Mouse (Mus musculus) intestine, embryonic 14.5 days (tissue): ENCODE measurements at regions not wholly inside any gene's neighbourhood (a gene's known extent, or its start where the extent isn't known, plus 50 kb on each side); places are given as distances from the start of the nearest gene placed in this dataset.

Experiments used
- ATAC-seq: fragments of 200-750 bp; cut with Nextera tagmentation; replicated peaks from 2 replicates; pipeline ENCODE4 v1.8.0; 2017; ENCODE audit warnings: low read depth, moderate number of reproducible peaks, moderate TSS enrichment, moderate library complexity; ENCODE audit not compliant: low FRiP score, low TSS enrichment
- DNase-seq: peaks from one replicate; pipeline ENCODE4 v3.0.0-alpha.2; 2018; ENCODE audit warnings: low spot score
- H3K27ac ChIP-seq: fragments of 300-500 bp; sonication (generic); 2 replicates; pipeline ENCODE4 v1.5.1; 2014; ENCODE audit warnings: low read depth, mild to moderate bottlenecking, control low read depth
- H3K27me3 ChIP-seq: fragments of 300-500 bp; sonication (generic); replicated peaks from 2 replicates; pipeline ENCODE4 v1.6.1; 2014; ENCODE audit warnings: low read length, control low read depth; ENCODE audit not compliant: control insufficient read depth, insufficient read depth
- H3K36me3 ChIP-seq: fragments of 300-500 bp; sonication (generic); 2 replicates; pipeline ENCODE4 v1.6.1; 2014; ENCODE audit warnings: low read length, control low read depth; ENCODE audit not compliant: control insufficient read depth, insufficient read depth
- H3K4me1 ChIP-seq: fragments of 300-500 bp; sonication (generic); replicated peaks from 2 replicates; pipeline ENCODE4 v1.6.1; 2014; ENCODE audit warnings: low read length, control low read depth, mixed read lengths; ENCODE audit not compliant: control insufficient read depth, insufficient read depth
- H3K4me2 ChIP-seq: fragments of 300-500 bp; sonication (generic); 2 replicates; pipeline ENCODE4 v1.6.1; 2014; ENCODE audit warnings: low read length
- H3K4me3 ChIP-seq: fragments of 300-500 bp; sonication (generic); 2 replicates; pipeline ENCODE4 v1.5.1; 2014; ENCODE audit warnings: low read depth, low read length, control low read depth, mixed read lengths
- H3K9ac ChIP-seq: fragments of 300-500 bp; sonication (generic); 2 replicates; pipeline ENCODE4 v1.6.1; 2014; ENCODE audit warnings: mild to moderate bottlenecking, low read length
- H3K9me3 ChIP-seq: fragments of 300-500 bp; sonication (generic); 2 replicates; pipeline ENCODE4 v1.6.1; 2016; ENCODE audit warnings: low read length, control low read depth; ENCODE audit not compliant: control insufficient read depth
- WGBS: fragments of 180-500 bp; shearing (Covaris S2); extraction: QIAGEN DNeasy Blood & Tissue Kit; methylation state at CpG from one replicate; pipeline ENCODE4 v1.1.7; 2014; 5-methylcytosine and 5-hydroxymethylcytosine counted together

- 63% methylated on average over 1 of the region's 1 CpGs for WGBS
- no peak overlapping the region for H3K4me2 ChIP-seq
- no peak for DNase-seq
Observed at GRCm38 (mm10) chr3:132349602-132350001, 264.5 kb downstream of the Dkk2 start.

GRCm38 (mm10) chr3:132353204-132353603 lies 268.1 kb downstream of the Dkk2 start:
- no peak overlapping the region for H3K9ac ChIP-seq
- H3K27ac ChIP-seq, result no peak overlapping the region
- no peaks in the 10 kb centered on the region for H3K9me3 ChIP-seq
- no peaks in the 10 kb centered on the region for H3K4me1 ChIP-seq
- no peaks in the 10 kb centered on the region for H3K36me3 ChIP-seq
- no peak for ATAC-seq
- no peak overlapping the region for H3K4me3 ChIP-seq
- DNase-seq, result no peak
- H3K27me3 ChIP-seq, result no peaks in the 10 kb centered on the region
- 80% methylated on average over 2 of the region's 2 CpGs for WGBS
- no peak overlapping the region for H3K4me2 ChIP-seq

More at GRCm38 (mm10) chr3:132349602-132350001, 264.5 kb downstream of the Dkk2 start:
- Histone ChIP-seq H3K9me3 (no peaks in the 10 kb centered on the region), H3K4me1 (no peaks in the 10 kb centered on the region), H3K9ac (no peak overlapping the region), H3K4me3 (no peak overlapping the region), H3K27ac (no peak overlapping the region), H3K36me3 (no peaks in the 10 kb centered on the region), H3K27me3 (no peaks in the 10 kb centered on the region)
- no peak for ATAC-seq

DNA sequence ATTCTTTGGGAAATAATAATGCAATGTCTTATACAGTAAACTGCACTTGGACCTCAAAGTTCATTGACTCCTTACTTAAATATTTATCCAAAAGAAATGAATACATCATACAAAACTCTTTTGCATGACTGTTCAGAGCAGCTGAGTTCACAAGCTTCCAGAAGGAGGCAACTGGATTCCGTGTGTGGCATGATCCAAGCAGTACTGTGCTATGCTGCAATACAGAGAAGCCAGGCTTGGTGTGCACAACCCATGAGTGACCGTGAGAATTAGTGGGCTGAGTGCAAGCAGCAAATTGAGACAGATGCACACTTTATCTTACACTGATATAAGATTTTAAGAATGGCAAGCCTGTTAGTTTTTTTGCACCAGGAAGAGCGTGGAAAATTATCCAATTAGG lies 270.0 kb upstream of the Gimd1 start:
- DNase-seq (no peak), ATAC-seq (no peak)
- Histone ChIP-seq H3K27ac (no peak overlapping the region), H3K9ac (no peak overlapping the region), H3K9me3 (no peaks in the 10 kb centered on the region), H3K4me1 (no peaks in the 10 kb centered on the region), H3K4me2 (no peak overlapping the region), H3K27me3 (no peaks in the 10 kb centered on the region), H3K36me3 (no peaks in the 10 kb centered on the region), H3K4me3 (no peak overlapping the region)
- WGBS, result 47% methylated on average over 3 of the region's 3 CpGs

- H3K27ac ChIP-seq, result no peak overlapping the region
- no peak overlapping the region for H3K4me2 ChIP-seq
- no peak overlapping the region for H3K4me3 ChIP-seq
- no peaks in the 10 kb centered on the region for H3K27me3 ChIP-seq
- H3K9me3 ChIP-seq, result no peaks in the 10 kb centered on the region
- H3K36me3 ChIP-seq, result no peaks in the 10 kb centered on the region
- WGBS, result 58% methylated on average over 4 of the region's 4 CpGs
- H3K4me1 ChIP-seq, result no peaks in the 10 kb centered on the region
- ATAC-seq (no peak), DNase-seq (no peak)
- H3K9ac ChIP-seq, result no peak overlapping the region
Observed at GRCm38 (mm10) chr3:132375579-132375978, 254.0 kb upstream of the Gimd1 start.

GRCm38 (mm10) chr3:132417742-132418141 lies 211.9 kb upstream of the Gimd1 start:
- no peak overlapping the region for H3K4me2 ChIP-seq
- H3K4me3 ChIP-seq, result no peak overlapping the region
- DNase-seq (no peak), ATAC-seq (no peak)
- H3K9me3 ChIP-seq, result no peaks in the 10 kb centered on the region
- 27% methylated on average over 2 of the region's 2 CpGs for WGBS
- no peak overlapping the region for H3K27ac ChIP-seq
- H3K9ac ChIP-seq, result no peak overlapping the region
- no peaks in the 10 kb centered on the region for H3K36me3 ChIP-seq
- peaks cover 4% of the 10 kb centered on the region; the same call in 1 of the 2 replicates for H3K4me1 ChIP-seq
- H3K27me3 ChIP-seq, result no peaks in the 10 kb centered on the region

GRCm38 (mm10) chr3:132425819-132426671 lies 203.6 kb upstream of the Gimd1 start:
- peak; percentile 74 for ATAC-seq
- Histone ChIP-seq H3K27me3 (no peaks in the 10 kb centered on the region), H3K9me3 (no peaks in the 10 kb centered on the region), H3K9ac (no peak overlapping the region), H3K27ac (0 out of 2 replicates have a peak overlapping the region, but pooled peaks have one; percentile 22), H3K4me1 (peaks cover 10% of the 10 kb centered on the region), H3K4me2 (peak overlapping the region; percentile 1; the same call in 1 of the 2 replicates), H3K4me3 (no peak overlapping the region), H3K36me3 (no peaks in the 10 kb centered on the region)
- DNase-seq, result no peak
- WGBS, result 33% methylated on average over 11 of the region's 11 CpGs

DNA sequence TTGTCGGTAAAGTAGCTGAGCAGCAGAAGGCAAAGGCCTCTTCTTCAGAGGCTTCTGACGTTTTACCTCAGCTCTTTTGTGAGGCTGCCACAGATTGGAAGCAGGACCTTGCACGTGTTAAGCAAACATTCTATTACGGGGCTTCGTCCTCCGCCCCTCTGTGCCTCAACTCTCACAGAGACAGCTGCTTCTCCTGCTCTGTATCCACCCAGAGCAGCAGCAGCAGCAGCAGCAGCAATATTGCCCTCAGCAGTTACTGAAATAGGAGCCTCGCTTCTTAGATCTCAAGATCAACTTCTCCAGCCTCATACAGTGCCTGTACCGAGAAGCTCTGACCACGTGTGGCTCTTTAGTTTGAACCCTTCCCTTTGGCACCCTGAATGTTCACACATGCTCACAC lies 202.4 kb upstream of the Gimd1 start:
- Histone ChIP-seq H3K4me3 (no peak overlapping the region), H3K36me3 (no peaks in the 10 kb centered on the region), H3K4me2 (no peak overlapping the region), H3K4me1 (peaks cover 10% of the 10 kb centered on the region), H3K27ac (no peak overlapping the region), H3K9ac (no peak overlapping the region), H3K9me3 (no peaks in the 10 kb centered on the region), H3K27me3 (no peaks in the 10 kb centered on the region)
- 45% methylated on average over 9 of the region's 9 CpGs for WGBS
- ATAC-seq, result no peak
- DNase-seq, result no peak

DNA sequence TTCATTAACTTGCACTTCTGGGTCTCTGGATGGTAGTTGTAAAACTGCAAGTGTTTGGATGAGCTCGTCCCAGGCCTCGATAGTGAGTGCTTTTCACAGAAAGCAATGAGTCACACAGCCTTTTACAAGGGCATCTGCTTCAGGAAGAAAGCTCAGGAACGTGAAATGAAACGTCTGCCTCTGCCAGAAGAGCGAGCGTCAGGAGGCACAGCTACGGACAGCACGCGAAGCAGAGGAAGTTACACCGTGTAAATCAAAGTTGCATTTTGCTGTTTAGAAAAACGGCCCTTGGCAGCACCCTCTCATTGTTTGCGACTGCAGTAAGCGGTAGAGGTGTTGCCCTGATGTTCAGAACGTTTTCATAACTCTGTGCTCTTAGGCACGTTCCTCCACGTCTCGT lies 201.5 kb upstream of the Gimd1 start:
- no peaks in the 10 kb centered on the region for H3K9me3 ChIP-seq
- peaks cover 10% of the 10 kb centered on the region for H3K4me1 ChIP-seq
- no peak overlapping the region; the same call in 1 of the 2 replicates for H3K4me2 ChIP-seq
- peak overlapping the region; percentile 36; the same call in 1 of the 2 replicates for H3K27ac ChIP-seq
- DNase-seq (peak; percentile 54), ATAC-seq (no peak)
- no peak overlapping the region for H3K9ac ChIP-seq
- H3K27me3 ChIP-seq, result no peaks in the 10 kb centered on the region
- no peak overlapping the region for H3K4me3 ChIP-seq
- no peaks in the 10 kb centered on the region for H3K36me3 ChIP-seq
- WGBS, result 42% methylated on average over 17 of the region's 17 CpGs

- no peak for DNase-seq
- Histone ChIP-seq H3K27ac (no peak overlapping the region), H3K4me2 (no peak overlapping the region), H3K36me3 (no peaks in the 10 kb centered on the region), H3K9me3 (no peaks in the 10 kb centered on the region), H3K9ac (no peak overlapping the region), H3K4me3 (no peak overlapping the region), H3K4me1 (peaks cover 5% of the 10 kb centered on the region), H3K27me3 (no peaks in the 10 kb centered on the region)
- no peak for ATAC-seq
Observed at GRCm38 (mm10) chr3:132431805-132432204, 197.8 kb upstream of the Gimd1 start.
